Mouse (Mus musculus): ENCODE data around the gene Plpp7.
A peak's percentile ranks its signal among the peaks of the same experiment; 100 is the strongest.

The Plpp7 gene

DNA sequence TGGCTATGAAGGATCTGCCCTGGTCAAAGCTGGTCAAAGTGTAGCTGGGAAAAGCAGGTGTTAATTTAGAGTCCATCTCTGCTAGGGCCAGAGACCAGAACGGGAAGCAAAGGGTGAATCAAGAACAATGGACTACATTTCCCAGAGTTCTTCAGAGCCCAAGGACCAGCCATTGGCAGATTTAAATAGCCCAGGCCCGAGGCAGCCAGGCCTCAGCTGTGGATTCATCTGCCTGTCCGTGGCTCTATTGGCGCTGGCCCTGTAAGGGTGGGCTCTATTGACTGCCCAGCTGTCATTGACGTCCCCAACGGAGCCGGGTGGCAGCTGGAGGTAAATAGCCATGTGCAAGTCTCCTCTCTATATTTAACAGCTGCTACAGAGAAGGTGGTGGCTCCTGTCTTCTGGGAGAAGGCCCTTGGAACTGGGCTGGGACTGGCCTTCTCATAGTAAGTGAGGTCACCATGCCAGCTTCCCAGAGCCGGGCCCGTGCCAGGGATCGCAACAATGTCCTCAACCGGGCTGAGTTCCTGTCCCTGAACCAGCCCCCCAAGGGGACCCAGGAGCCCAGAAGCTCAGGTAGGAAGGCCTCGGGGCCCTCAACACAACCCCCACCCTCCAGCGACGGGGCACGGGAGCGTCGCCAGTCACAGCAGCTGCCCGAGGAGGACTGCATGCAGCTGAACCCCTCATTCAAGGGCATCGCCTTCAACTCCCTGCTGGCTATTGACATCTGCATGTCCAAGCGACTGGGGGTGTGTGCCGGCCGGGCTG lies at the start of gene Plpp7:
TSS of gene Plpp7 (plus strand) at position 178 of the 771 bp plus-strand sequence.
- peak; percentile 87 to 88 for DNase-seq

DNA sequence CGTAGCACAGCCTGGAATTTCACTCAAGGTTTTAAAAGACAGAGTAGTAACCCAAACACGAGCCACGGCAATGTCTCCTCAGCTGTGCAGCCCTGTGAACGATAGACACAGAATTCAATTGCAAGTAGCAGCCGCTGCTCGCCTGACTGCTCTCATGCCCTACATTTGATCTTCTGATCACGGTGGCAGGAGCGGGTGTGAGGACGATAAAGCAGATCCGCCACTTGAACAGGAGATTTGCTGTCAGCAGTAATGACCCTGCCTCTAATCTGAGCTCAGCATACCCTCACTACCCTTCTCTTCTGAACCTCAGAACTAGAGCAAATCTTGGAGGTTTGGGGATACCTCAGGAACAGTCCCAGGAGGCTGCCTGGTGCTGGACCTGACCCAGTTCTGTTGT lies 49.3 kb upstream of the Plpp7 start:
- DNase-seq = no peak

DNA sequence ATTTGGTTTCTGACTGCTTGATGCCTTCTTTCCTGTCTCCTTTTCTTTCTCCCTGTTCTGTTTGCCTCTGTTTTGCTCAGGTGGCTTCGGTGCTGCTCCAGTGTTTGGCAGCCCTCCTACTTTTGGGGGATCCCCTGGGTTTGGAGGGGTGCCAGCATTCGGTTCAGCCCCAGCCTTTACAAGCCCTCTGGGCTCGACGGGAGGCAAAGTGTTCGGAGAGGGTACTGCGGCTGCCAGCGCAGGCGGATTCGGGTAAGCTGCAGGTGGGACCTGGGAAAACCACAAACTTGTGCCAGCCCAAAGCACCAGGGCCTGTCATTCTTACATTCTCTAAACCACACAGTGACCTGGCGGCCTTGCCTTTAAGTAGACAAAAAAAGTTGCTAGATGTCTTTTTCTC lies 48.0 kb upstream of the Plpp7 start:
- peak; percentile 66 to 68 for DNase-seq

DNA sequence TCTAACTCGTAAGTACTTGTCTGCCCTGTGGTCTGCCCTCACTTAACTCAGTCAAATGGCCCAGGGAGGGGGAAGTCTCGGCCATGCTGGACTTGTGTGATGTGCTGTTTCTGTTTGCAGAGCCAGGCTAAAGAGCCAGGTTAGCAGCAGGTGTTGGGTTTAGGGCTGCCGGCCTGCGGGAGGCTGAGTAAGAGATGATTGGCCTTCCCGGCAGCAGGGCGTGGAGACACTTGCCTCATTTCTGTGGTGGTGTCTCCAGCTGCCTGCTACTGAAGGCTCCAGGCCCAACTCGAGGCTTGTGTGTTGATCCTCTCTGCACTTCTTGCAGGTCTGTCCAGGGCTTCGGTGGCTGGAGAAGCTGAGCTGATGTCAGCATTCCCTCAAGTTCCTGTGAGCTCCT lies 43.5 kb upstream of the Plpp7 start:
- no peak for DNase-seq

DNA sequence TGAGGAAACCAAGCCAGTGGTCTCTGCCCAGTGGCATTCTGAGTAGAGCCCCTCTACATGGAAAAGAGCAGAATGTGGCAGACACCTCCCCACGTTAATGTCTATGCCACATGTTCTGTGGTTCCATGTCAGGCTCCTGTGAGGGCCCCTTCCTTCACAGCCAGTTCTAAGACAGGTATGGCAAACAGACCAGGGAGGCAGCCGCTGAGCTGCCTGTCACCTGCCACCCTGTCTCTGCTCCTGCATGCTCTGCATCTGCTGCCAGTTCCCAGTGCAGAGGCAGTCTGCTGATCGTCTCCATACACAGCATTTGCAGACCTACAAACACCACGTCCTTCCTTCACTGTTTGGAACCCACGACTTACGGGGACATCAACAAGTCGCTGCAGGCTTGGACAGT lies 42.9 kb upstream of the Plpp7 start:
- DNase-seq = no peak

DNA sequence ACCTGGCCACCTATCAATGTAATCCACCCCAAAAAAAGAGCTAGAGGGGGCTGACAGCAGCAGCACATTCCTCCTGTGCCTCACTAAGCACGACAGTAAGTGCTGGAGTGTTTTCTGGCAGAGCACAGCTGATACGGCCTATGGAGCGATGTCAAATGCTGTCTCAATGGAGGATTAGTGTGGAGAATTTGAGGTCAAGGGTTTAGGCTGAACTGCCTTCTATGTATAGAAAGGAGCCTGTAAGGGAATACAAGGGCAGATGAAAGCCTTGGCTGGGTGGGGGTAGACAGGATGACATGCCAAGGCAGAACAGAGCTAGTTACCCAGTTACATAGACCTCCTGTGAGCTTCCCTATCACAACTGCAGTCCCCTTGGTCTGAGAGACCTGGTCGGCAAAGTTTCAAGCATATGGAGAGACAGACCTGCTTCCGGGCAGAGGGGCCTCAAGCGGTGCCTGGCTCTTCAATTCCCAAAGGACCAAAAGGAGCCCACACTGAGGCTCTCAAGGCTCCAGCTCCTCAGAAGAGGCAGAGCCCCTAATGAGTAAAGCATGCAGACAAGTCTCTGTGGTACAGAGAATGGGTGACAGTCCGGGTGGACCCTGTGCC lies 39.9 kb upstream of the Plpp7 start:
- DNase-seq = no peak

DNA sequence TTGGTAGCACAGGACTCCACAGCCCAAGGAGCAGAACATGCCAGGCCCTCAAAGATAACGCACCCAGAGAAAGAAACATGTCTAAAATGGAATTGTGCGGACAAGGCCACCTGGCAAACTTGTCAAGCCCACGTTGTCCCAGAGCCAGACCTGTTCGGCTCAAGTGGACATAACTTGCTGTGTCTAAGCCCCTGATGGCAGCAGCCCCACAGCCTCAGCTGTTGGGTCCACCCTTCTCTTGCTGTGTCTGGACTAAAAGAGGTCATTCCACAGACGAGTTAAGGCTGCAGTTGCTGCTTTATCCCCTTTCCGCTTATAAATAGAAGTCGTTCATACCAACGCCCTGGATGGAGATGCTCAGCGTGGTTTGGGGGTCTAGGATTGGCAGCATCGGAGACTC lies 38.8 kb upstream of the Plpp7 start:
- DNase-seq = no peak

DNA sequence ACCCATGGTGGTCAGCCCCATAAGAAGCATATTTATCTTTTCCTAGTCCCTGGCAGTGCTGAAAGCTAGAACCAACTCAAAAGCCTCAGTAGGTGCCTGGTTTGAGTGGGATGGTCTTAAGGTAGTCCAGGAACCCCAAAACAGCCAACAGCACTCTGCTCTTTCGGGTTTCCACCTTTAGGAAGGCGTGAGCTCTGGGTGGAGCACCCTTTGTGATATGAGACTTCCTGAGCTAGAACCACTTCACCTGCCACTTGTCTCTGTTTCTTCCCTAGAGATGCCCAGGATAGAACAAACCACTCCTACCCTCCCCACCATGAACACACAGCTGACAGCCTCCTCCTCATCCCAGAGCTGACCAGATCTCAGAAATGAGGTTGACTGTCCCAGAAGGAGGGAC lies 38.0 kb upstream of the Plpp7 start:
- DNase-seq = no peak

DNA sequence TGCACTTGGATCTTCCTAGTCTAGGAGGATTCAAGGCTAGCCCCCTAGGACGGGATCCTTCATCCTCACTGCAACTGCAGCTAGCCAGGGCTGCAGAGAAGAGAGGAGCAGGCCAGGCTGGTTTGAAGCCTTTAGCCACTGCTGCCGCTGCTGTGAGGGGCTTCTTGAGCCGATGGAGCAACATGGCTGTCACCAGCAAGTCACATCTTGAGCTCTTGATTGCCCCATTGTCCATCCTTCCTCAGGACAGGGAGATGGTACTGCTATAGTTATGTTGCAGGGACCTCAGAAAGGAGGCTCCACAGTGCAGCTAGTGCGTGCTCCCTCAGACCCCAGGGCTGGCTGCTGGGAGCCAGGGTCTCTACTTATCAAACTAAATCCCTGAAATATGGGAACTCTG lies 37.5 kb upstream of the Plpp7 start:
- no peak for DNase-seq

DNA sequence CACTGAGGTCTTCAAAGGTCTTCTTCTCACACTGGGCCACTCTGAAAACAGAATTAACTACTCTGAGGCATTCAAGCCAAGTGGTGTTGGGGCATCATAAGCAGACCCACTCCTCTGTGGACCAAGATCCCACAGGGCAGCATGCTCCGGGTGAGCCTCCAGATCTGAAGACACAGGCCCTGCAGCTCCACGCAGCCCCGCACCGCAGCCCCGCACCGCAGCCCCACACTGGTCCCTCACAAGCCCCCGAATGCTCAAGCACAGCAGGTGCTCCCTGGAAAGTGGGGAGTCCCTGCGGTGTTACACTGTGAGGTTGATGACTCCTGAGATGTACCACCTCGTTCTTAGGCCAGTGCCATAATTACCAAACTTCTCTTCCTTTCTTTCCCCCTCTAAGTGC lies 37.1 kb upstream of the Plpp7 start:
- no peak for DNase-seq

DNA sequence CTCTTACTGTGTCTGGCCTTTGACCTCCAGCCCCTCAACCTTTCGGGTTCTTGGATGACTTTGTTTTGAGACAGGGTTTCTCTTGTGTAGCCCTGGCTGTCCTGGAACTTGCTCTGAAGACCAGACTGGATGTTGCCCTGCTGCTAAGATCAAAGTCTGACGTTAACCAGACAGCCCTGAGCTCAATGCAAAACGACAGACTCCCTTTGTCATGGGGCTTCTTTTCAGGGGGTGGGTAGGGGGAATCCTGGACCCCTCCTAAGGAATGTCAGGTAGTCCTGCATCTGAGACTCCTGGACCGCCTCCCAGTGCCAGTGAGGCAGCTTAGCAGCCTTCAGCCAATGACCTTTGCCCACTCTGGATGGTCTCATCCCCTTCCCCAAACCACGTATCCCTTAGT lies 36.6 kb upstream of the Plpp7 start:
- DNase-seq = no peak

DNA sequence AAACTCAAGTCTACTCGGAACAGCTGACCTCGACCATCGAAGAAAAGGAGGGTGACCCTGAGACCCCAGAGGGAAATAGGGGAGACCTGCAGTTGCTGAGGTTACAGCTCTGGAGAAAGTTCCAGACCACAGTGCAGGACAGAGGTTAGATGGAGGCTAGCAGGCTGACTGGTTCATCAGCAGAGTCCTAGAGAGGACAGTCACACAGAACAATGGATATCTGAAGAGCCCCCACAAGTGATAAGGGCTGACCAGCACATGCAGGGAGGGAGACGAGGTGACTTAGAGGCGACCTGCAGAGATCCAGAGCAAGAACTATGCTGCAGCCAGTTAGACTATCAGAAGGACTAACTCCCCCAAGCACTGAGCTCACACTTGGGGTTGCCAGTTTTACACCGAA lies 35.7 kb upstream of the Plpp7 start:
- DNase-seq = no peak

DNA sequence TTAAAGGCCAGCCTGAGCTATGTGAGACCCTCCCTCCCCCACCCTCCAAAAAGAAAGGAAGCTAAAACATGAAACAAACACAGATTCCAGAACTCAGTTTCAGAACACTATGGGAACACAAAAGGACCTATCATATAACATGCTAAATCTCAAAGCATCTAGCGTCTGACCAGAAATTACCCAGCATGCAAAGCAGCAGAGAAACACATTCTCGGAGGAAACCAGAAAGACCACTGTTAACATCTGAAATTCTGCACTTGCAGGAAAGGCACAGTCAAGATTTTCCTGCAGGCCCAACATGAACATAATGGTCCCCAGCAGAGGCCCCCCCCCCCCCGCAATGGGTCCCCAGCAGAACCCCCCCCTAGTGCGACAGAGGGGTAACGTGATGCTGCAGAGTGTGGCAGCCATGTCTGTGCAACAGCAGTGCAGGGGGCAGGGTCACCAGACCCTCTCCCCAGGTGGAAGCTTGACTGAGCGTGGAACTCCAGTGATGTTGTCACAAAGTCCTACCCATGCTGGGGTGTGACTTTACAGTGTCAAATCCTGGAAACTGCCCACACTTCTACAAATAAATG lies 35.0 kb upstream of the Plpp7 start:
- DNase-seq = no peak

DNA sequence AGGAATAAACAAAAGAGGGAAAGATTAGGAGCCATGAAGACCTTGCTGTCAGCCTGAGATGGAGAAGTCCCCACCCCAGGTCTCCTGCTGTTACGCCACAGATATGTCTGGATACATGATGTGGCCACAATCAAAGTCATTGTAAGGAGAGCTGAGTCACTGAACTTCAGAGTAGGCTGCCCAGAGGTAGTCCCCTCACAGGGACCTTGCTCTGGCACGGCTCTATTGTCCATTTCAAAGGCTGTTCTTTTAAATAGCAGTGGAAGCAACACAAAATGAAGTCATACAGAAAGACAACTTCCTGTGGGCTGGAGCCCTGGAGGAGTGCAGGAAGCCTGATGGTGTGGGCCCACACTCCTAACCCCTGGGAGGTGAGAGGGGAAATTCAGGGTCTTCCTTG lies 34.1 kb upstream of the Plpp7 start:
- no peak for DNase-seq

DNA sequence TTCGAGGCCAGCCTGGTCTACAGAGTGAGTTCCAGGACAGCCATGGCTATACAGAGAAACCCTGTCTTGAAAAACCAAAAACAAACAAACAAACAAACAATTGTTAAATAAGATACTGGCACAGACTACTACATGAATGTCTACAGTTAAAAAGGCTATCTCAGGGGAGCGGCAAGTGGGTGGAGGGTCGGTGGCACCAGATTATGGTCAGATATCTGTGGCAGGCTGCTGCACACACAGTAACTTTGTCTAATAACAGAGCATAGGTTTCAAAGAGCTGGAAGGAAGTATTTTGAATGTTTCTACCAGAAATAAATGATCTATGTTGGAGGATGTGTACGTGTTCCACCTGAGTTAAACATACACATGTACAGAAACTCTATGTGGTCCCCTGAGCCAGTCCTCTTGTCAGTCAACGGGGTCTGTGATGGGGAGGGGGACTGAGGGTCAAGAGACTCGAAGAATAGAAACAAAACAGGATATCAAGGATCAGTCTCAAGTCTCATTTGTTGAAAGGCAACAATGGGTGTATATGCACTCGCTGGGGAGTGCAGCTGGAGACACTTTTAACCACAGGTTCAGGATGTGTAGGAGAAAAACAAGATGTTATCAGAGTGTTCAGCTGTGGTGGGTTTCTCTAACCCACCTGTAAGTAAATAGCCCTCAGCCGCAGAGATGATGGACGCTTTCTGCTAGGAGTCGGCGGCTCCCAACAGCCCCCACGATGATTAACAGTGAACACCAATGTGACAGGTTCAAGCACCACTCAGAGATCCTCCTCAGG lies 33.4 kb upstream of the Plpp7 start:
- no peak for DNase-seq

DNA sequence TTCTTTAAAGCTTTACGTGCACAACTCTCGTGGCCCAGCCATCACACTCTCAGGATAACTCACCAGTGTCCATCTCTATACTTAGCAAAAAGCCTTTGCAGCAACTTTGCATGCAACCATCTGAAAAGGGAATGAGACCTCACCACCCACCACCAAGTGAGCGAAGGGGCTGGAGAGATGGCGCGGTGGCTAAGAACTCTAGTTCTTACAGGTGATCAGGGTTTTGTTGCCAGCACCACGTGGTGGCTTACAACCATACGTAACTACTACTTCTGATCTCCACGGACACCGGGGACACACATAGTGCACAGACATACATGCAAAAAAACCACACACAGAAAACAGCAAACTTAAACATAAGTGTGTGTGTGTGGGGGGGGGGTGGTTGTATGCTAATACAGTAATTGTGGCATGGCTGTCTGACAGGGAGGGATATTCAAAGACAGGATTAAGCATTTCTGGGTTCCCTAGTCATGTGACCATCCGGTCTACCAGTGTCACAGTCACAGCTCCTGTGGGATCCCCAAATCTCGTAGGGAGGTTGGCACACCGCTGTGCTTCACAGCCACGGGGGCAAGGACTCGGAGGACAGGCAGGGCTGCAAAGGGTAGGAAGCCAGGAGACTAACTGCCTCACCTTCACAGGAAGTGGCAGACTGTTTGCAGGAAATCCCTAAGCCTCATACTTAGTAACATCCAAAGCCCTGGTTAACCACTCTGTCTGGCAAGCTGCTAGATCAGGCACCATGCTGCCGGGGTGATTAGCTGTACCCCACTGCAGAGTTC lies 32.5 kb upstream of the Plpp7 start:
- no peak for DNase-seq

DNA sequence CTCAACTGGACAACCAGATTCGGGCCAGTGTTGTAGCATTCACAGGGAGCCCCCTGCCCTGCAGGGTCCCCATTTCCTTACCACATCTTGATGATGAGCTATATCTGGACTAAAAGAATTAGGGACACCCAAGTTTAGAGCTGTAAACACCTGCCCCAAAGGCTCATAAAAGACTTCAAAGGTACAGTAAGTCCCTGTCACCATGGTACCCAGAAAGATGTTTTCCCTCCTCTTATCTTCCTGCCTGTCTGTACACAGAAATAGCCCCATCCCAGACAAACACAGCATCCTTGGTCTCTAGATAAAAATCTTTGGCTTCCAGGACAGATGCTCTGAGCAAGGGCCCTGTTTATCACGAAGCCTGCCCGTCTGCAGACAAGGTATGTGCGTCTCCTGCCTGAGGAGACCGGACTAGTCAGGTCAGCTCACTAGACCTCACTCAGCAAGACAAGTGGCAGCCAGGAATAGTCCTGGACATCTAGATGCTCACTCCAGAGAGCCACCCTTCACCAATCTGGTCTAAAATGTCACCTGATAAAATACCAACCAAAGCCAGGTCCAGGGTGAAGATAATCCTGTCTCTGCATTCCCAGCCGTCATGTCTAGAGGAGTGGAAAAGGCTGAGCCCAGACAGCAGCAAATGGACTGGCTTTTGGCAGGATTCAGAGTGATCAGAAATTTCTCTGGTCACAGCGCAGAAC lies 31.7 kb upstream of the Plpp7 start:
- DNase-seq = no peak

DNA sequence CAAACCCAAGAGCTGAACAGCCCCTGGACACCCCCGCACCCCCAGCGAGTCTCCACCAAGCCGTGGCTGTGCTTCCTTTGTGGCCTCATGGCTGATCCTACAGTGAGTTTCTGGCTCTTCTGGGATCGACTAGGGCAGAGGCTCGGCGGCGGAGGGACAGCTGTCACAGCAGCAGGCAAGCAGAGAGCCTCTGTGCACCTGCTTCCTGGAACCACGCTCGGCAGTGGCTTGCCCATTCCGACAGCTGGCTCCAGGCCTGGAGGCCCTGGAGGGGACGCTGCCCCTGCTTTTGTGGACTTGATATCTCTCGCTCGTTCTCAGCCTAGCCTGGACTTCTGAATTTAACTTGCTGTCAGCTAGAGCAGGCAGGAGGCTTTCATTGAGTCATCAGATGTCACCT lies 30.4 kb upstream of the Plpp7 start:
- peak in 1 of 2 experiments; percentile 42 for DNase-seq

DNA sequence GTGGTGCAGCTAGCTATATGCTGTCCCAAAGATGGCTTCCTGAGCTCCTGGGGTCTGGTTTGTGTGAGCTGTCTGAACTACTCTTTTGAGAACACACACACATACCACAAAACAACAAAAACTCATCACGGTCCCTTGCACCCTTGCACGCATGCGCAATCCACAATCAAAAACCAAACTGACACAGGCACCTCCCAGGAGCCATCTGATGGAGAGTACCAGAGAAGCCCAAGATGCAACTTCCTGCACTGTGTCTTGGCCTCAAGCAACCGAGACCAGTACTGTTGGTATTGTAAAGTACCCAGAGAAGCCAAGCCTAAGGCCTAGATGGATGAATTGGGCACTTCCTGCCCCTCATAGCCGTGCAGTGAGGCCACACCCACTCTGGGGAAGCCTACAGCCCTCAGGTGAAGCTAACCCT lies 29.9 kb upstream of the Plpp7 start:
- no peak for DNase-seq

DNA sequence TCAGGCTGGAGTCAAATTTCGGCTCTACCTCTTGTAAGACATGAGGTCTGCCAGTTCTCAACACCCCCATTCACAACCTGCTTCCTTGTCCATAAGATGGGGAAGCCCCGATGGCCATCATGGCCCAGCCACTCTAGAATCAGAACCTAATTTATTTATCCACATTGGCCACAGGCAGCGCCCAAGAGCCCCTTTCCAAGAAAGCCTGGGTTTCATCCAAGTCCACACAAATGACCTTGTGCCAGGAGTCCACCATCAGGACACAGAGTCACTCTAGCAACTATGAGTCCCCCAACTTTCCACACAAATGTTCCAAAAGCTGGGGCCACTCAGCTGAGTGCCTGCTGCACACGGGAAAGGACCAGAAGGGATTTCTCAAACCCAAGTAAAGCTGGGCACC lies 29.3 kb upstream of the Plpp7 start:
- DNase-seq = peak; percentile 41 to 59

DNA sequence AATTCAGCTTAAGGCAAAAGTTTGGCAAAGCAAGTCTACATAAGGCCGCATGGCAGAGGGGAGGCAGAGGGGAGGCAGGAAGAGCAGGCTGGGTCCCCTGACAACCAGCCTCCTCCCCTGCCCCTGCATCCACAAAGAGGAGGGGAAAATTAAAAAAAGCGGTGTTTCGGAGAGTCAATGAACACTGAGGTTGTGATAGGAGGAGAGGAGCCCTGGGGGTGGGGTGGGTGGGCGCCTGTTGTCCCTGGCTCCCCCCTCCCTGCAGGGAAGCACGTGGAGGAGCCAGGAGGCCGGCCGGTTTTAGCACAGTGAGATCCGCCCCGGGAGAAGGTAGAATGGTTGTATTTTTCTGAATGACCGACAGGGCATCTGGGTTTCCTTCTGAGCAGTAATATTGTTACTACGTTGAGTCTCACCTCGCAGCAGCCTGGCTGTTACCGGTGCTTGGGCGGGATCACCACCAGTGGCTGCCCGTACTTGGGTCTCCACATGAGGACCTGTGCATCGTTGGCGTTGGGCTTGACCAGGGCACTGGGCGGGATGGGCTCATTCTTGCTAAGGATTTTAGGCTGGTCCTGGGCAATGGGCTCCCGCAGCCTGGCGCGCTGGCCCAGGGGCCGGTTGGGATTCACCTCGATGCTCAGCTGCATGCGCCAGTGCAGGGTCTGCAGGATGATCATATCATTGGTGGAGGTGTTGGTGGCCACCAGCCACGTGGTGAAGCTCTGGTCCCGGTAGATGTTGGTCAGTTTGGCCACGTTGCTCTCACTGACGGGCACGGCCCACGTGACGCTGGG lies 26.3 kb upstream of the Plpp7 start:
- DNase-seq = no peak

Measured in cerebellum, postnatal 14 days (tissue).